Mouse (Mus musculus) urinary bladder, postnatal 25 days (tissue): ENCODE measurements around the gene Ankrd44.

Experiments used
- DNase-seq: peaks from one replicate; pipeline ENCODE4 v3.0.0; 2022; ENCODE audit warnings: low spot score

The Ankrd44 gene

GRCm38 (mm10) chr1:54922707-54923106, 3.5 kb downstream of the Ankrd44 start:
- no peak for DNase-seq

GRCm38 (mm10) chr1:54922025-54922574, 4.1 kb downstream of the Ankrd44 start:
- DNase-seq = no peak

GRCm38 (mm10) chr1:54920132-54920531, 6.1 kb downstream of the Ankrd44 start:
- no peak for DNase-seq

- DNase-seq = no peak
These were observed 9.7 kb downstream of the Ankrd44 start for GRCm38 (mm10) chr1:54916456-54916855.

GRCm38 (mm10) chr1:54914387-54914786, 11.8 kb downstream of the Ankrd44 start:
- no peak for DNase-seq

GRCm38 (mm10) chr1:54913379-54913873, 12.8 kb downstream of the Ankrd44 start:
- DNase-seq = no peak

- DNase-seq = no peak
These were observed 13.2 kb downstream of the Ankrd44 start for GRCm38 (mm10) chr1:54913063-54913335.

GRCm38 (mm10) chr1:54912290-54913062, 13.7 kb downstream of the Ankrd44 start:
- no peak for DNase-seq

- DNase-seq = no peak
These were observed 15.0 kb downstream of the Ankrd44 start for GRCm38 (mm10) chr1:54911256-54911610.

- DNase-seq = no peak
These were observed 15.5 kb downstream of the Ankrd44 start for GRCm38 (mm10) chr1:54910489-54911255.

GRCm38 (mm10) chr1:54908786-54909185, 17.4 kb downstream of the Ankrd44 start:
- DNase-seq = no peak

- no peak for DNase-seq
These were observed 19.0 kb downstream of the Ankrd44 start for GRCm38 (mm10) chr1:54907066-54907639.

GRCm38 (mm10) chr1:54906322-54906721, 19.9 kb downstream of the Ankrd44 start:
- no peak for DNase-seq

GRCm38 (mm10) chr1:54905632-54906031, 20.6 kb downstream of the Ankrd44 start:
- no peak for DNase-seq

- DNase-seq = no peak
These were observed 22.0 kb downstream of the Ankrd44 start for GRCm38 (mm10) chr1:54904165-54904564.

GRCm38 (mm10) chr1:54902689-54903246, 23.4 kb downstream of the Ankrd44 start:
- no peak for DNase-seq

- no peak for DNase-seq
These were observed 25.1 kb downstream of the Ankrd44 start for GRCm38 (mm10) chr1:54901084-54901483.

GRCm38 (mm10) chr1:54899247-54899646, 26.9 kb downstream of the Ankrd44 start:
- DNase-seq = no peak

GRCm38 (mm10) chr1:54898656-54899084, 27.5 kb downstream of the Ankrd44 start:
- no peak for DNase-seq

GRCm38 (mm10) chr1:54897726-54898125, 28.5 kb downstream of the Ankrd44 start:
- DNase-seq = no peak

- DNase-seq = no peak
These were observed 29.8 kb downstream of the Ankrd44 start for GRCm38 (mm10) chr1:54896109-54897085.
